Mouse (Mus musculus): ENCODE results near the gene Vmn1r55.
"Not testable (repeated sequence)": the region's sequence is repeated elsewhere in the genome, so short reads cannot be mapped to it uniquely, and the experiment has no call there.

The Vmn1r55 gene

GRCm38 (mm10) chr7:5081241-5081640 lies 68.2 kb downstream of the Vmn1r55 start:
- in situ Hi-C loops (cut with MseI, MboI), result no loop called here

GRCm38 (mm10) chr7:5080815-5081214 lies 68.7 kb downstream of the Vmn1r55 start:
- in situ Hi-C loops (cut with MseI, MboI), result no loop called here

GRCm38 (mm10) chr7:5080010-5080751 lies 69.3 kb downstream of the Vmn1r55 start, which contains the start of gene Epn1:
Epn1 (plus strand) TSS chr7:5080235.
- in situ Hi-C loops (cut with MseI, MboI), result no loop called here

- in situ Hi-C loops (cut with MseI, MboI), result not testable (repeated sequence)
These were observed 70.0 kb downstream of the Vmn1r55 start for GRCm38 (mm10) chr7:5079365-5080009.

All from mouse trophoblast stem cell (cell line).